Mouse (Mus musculus) spleen, adult 2 months (tissue): ENCODE measurements around the gene Clnk. TPM values are rescaled to one million over a fixed set of nuclear protein-coding genes. Genes with fewer than 3 reads are reported as not detected.

Experiments used
- DNase-seq, 2 experiments: peaks; one replicate each; pipeline versions ENCODE4 v3.0.0 to v3.0.0-alpha.2; 2012 to 2021; ENCODE audit warnings: low spot score in 2 of 2, low read depth in 1 of 2
- H3K27ac ChIP-seq: fragments of 200-500 bp; 2 replicates; pipeline ENCODE4 v1.5.1; 2012; ENCODE audit warnings: low read length, inconsistent platforms; ENCODE audit not compliant: insufficient read depth
- H3K27me3 ChIP-seq: fragments of 200-500 bp; 2 replicates; pipeline ENCODE4 v1.6.1; 2012; ENCODE audit warnings: mild to moderate bottlenecking, moderate library complexity, low read length, inconsistent platforms; ENCODE audit not compliant: control insufficient read depth, insufficient read depth
- H3K36me3 ChIP-seq: fragments of 200-500 bp; 2 replicates; pipeline ENCODE4 v1.6.1; 2012; ENCODE audit warnings: mild to moderate bottlenecking, low read length, inconsistent platforms; ENCODE audit not compliant: control insufficient read depth, insufficient read depth
- H3K4me1 ChIP-seq: fragments of 200-500 bp; 2 replicates; pipeline ENCODE4 v1.6.1; 2011; ENCODE audit warnings: inconsistent platforms; ENCODE audit not compliant: control insufficient read depth, insufficient read depth, insufficient read length
- H3K4me3 ChIP-seq: fragments of 200-500 bp; 2 replicates; pipeline ENCODE4 v1.5.1; 2011; ENCODE audit warnings: mild to moderate bottlenecking, inconsistent platforms; ENCODE audit not compliant: insufficient read depth, insufficient read length; ENCODE audit errors: extremely low read depth
- CTCF ChIP-seq: fragments of 200-500 bp; IDR thresholded peaks from 2 replicates; pipeline ENCODE4 v1.5.1; 2011; ENCODE audit warnings: mild to moderate bottlenecking, inconsistent platforms; ENCODE audit not compliant: insufficient read depth, insufficient read length, insufficient replicate concordance; ENCODE audit errors: extremely low read depth
- POLR2A ChIP-seq: fragments of 200-500 bp; IDR thresholded peaks from 2 replicates; pipeline ENCODE4 v1.6.1; 2011; ENCODE audit warnings: low read depth, low read length, inconsistent platforms
- WGBS: fragments of 180-500 bp; shearing (Covaris S2); methylation state at CpG from one replicate; pipeline ENCODE4 v1.1.7; 2018; 5-methylcytosine and 5-hydroxymethylcytosine counted together
- polyA plus RNA-seq: library from polyadenylated mRNA; depleted of rRNA; stranded (reverse); fragments of >200 nt; gene quantifications from 2 replicates; pipeline ENCODE4 v1.2.3, GENCODE M21; 2012

Gene Clnk
- polyA plus RNA-seq, 1 experiment = 0.27 TPM

GRCm38 (mm10) chr5:38788820-38789219 lies 87.8 kb downstream of the Clnk start:
- TF ChIP-seq CTCF = no peak
- no peak for TF ChIP-seq POLR2A
- no peaks in the 10 kb centered on the region for H3K36me3 ChIP-seq
- H3K4me3 ChIP-seq = no peak overlapping the region
- no peak for DNase-seq
- H3K27ac ChIP-seq = no peak overlapping the region
- no peaks in the 10 kb centered on the region for H3K27me3 ChIP-seq
- WGBS = 87% methylated on average over 5 of the region's 5 CpGs
- H3K4me1 ChIP-seq = peaks cover 2% of the 10 kb centered on the region; the same call in 1 of the 2 replicates

GRCm38 (mm10) chr5:38787851-38788520 lies 88.6 kb downstream of the Clnk start:
- no peak overlapping the region for H3K27ac ChIP-seq
- no peak overlapping the region for H3K4me3 ChIP-seq
- no peak for DNase-seq
- H3K36me3 ChIP-seq = no peaks in the 10 kb centered on the region
- 67% methylated on average over 15 of the region's 15 CpGs for WGBS
- peaks cover 2% of the 10 kb centered on the region; the same call in 1 of the 2 replicates for H3K4me1 ChIP-seq
- H3K27me3 ChIP-seq = no peaks in the 10 kb centered on the region
- TF ChIP-seq CTCF (no peak), POLR2A (no peak)

- no peaks in the 10 kb centered on the region for H3K36me3 ChIP-seq
- 95% methylated on average over 15 of the region's 15 CpGs for WGBS
These were observed 90.5 kb downstream of the Clnk start for GRCm38 (mm10) chr5:38786126-38786525.

GRCm38 (mm10) chr5:38785686-38786085 lies 90.9 kb downstream of the Clnk start:
- H3K36me3 ChIP-seq = no peaks in the 10 kb centered on the region
- H3K4me1 ChIP-seq = peaks cover 2% of the 10 kb centered on the region; the same call in 1 of the 2 replicates
- H3K27ac ChIP-seq = no peak overlapping the region
- no peaks in the 10 kb centered on the region for H3K27me3 ChIP-seq
- DNase-seq = no peak
- WGBS = 84% methylated on average over 8 of the region's 8 CpGs
- no peak for TF ChIP-seq POLR2A
- TF ChIP-seq CTCF = no peak
- no peak overlapping the region for H3K4me3 ChIP-seq

More at GRCm38 (mm10) chr5:38786126-38786525, 90.5 kb downstream of the Clnk start:
- TF ChIP-seq CTCF (no peak), POLR2A (no peak)
- no peak overlapping the region for H3K4me3 ChIP-seq
- H3K27ac ChIP-seq = no peak overlapping the region
- DNase-seq = no peak
- peaks cover 2% of the 10 kb centered on the region; the same call in 1 of the 2 replicates for H3K4me1 ChIP-seq
- H3K27me3 ChIP-seq = no peaks in the 10 kb centered on the region

GRCm38 (mm10) chr5:38781813-38782212 lies 94.8 kb downstream of the Clnk start:
- Histone ChIP-seq H3K27ac (no peak overlapping the region), H3K4me1 (no peaks in the 10 kb centered on the region), H3K4me3 (no peak overlapping the region), H3K36me3 (no peaks in the 10 kb centered on the region), H3K27me3 (no peaks in the 10 kb centered on the region)
- 29% methylated on average over 4 of the region's 4 CpGs for WGBS
- TF ChIP-seq CTCF = peak; percentile 54; the same call in 1 of the 2 replicates
- no peak for TF ChIP-seq POLR2A
- peak; percentile 18 to 54 for DNase-seq

GRCm38 (mm10) chr5:38780631-38781030 lies 96.0 kb downstream of the Clnk start:
- H3K27me3 ChIP-seq = no peaks in the 10 kb centered on the region
- no peak for DNase-seq
- H3K4me1 ChIP-seq = no peaks in the 10 kb centered on the region
- WGBS = 87% methylated on average over 8 of the region's 8 CpGs
- H3K4me3 ChIP-seq = no peak overlapping the region
- no peak overlapping the region for H3K27ac ChIP-seq
- no peaks in the 10 kb centered on the region for H3K36me3 ChIP-seq
- TF ChIP-seq POLR2A (no peak), CTCF (no peak)

GRCm38 (mm10) chr5:38780045-38780444 lies 96.6 kb downstream of the Clnk start:
- no peak for DNase-seq
- no peak for TF ChIP-seq POLR2A
- no peak for TF ChIP-seq CTCF
- Histone ChIP-seq H3K4me1 (no peaks in the 10 kb centered on the region), H3K27me3 (no peaks in the 10 kb centered on the region), H3K36me3 (no peaks in the 10 kb centered on the region), H3K27ac (no peak overlapping the region), H3K4me3 (no peak overlapping the region)
- WGBS = 86% methylated on average over 3 of the region's 3 CpGs
